Mouse (Mus musculus) E14TG2a.4 (cell line): Measurements from ENCODE around the gene Ubl4b.

ENCODE experiments used
- CTCF ChIP-seq: conservative IDR thresholded peaks from 2 replicates; pipeline ENCODE4 v1.5.1; 2014; ENCODE audit warnings: low read length
- NANOG ChIP-seq: IDR thresholded peaks from 2 replicates; pipeline ENCODE4 v1.6.1; 2014; ENCODE audit warnings: borderline replicate concordance, low read length, mixed read lengths
- POU5F1 ChIP-seq: IDR thresholded peaks from 2 replicates; pipeline ENCODE4 v1.6.1; 2014; ENCODE audit warnings: low read length, borderline replicate concordance

DNA sequence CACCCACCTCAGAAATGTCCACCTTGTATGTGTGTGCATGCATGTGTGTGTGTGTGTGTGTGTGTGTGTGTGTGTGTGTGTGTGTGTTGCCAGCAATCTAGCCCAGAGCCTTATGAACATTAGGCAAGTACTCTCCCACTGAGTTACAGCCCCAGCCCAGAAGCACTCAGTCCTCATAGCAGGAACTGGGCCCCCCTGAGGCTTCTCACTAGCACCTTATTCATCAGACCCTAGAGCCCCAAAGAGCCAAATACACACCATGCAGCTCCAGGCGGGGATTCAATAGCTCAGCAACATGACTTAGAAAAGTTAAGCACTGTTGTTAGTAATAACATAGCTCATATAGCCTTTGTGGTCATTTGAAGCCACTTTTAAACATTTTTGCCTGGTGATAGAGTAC lies 50.3 kb downstream of the Ubl4b start:
- TF ChIP-seq CTCF: no peak
- TF ChIP-seq NANOG: no peak
- no peak for TF ChIP-seq POU5F1
